Mouse (Mus musculus): Measurements from ENCODE around the gene Hsd17b12. TPM values are rescaled to one million over a fixed set of nuclear protein-coding genes. Genes with fewer than 3 reads are reported as not detected.

Gene Hsd17b12
- polyA plus RNA-seq, 1 experiment from 2014 or later = 128 TPM

DNA sequence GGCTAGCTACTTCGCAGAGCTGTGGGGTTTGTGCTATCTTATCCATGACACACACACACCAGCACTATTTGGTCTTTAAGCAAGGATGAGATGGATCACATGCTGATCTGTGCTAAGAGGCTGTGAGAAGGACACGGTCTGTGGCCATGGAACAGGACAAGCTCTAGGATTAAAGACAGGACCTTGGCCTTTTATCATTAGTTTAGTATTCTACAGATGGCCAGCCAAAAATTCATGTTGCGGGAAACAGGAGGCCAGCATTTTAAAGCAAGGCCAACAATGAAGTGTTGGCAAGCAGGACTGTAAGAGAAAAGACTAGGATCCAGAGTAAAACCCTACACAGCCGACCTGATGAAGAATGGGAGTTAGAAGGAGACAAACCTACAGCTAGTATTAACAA is 95.0 kb downstream of the Hsd17b12 start:
- Histone ChIP-seq H3K4me2 (ENCODE audit: low read depth, low read length, severe bottlenecking) (no peak overlapping the region), H3K27me3 (ENCODE audit: control insufficient read depth, insufficient read depth, low read length) (no peaks in the 10 kb centered on the region), H3K4me3 (ENCODE audit: low read depth, low read length) (no peak overlapping the region), H3K27ac (ENCODE audit: low read depth, low read length) (no peak overlapping the region), H3K36me3 (ENCODE audit: control insufficient read depth, insufficient read depth, low read length) (no peaks in the 10 kb centered on the region), H3K9ac (ENCODE audit: low read length) (no peak overlapping the region), H3K4me1 (replicated peaks; ENCODE audit: control insufficient read depth, insufficient read depth, low read length) (no peaks in the 10 kb centered on the region), H3K9me3 (ENCODE audit: control insufficient read depth, low read length) (no peaks in the 10 kb centered on the region)
- DNase-seq (ENCODE audit: low spot score) = no peak
- no peak for ATAC-seq (replicated peaks; ENCODE audit: low FRiP score)
- WGBS = 91% methylated on average over 4 of the region's 4 CpGs

DNA sequence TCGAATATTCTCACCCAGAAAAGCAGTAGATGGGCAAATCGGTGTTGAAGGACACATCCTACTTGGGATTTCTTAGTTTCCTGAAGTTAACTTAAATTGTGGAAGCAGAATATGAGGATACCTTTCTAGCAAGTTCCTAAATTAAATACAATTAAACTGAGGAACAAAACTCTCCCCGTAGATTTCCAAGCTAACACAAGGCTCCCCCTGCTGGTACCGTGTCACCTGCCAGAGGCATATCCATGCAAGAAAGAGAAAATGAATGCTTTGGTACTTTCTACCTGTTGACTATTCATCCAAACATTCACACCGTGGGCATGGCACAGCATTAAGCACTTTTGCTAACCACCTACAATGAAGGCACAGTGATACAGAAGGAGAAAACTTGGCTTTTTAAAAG is 98.3 kb downstream of the Hsd17b12 start:
- no peaks in the 10 kb centered on the region for H3K9me3 ChIP-seq (ENCODE audit: control insufficient read depth, low read length)
- no peak overlapping the region for H3K9ac ChIP-seq (ENCODE audit: low read length)
- no peak for ATAC-seq (replicated peaks; ENCODE audit: low FRiP score)
- H3K4me1 ChIP-seq (replicated peaks; ENCODE audit: control insufficient read depth, insufficient read depth, low read length) = no peaks in the 10 kb centered on the region
- no peak overlapping the region for H3K27ac ChIP-seq (ENCODE audit: low read depth, low read length)
- H3K4me3 ChIP-seq (ENCODE audit: low read depth, low read length) = no peak overlapping the region
- DNase-seq (ENCODE audit: low spot score) = no peak
- H3K4me2 ChIP-seq (ENCODE audit: low read depth, low read length, severe bottlenecking) = no peak overlapping the region
- no peaks in the 10 kb centered on the region for H3K36me3 ChIP-seq (ENCODE audit: control insufficient read depth, insufficient read depth, low read length)
- no peaks in the 10 kb centered on the region for H3K27me3 ChIP-seq (ENCODE audit: control insufficient read depth, insufficient read depth, low read length)
- WGBS = 83% methylated on average over 5 of the region's 5 CpGs

DNA sequence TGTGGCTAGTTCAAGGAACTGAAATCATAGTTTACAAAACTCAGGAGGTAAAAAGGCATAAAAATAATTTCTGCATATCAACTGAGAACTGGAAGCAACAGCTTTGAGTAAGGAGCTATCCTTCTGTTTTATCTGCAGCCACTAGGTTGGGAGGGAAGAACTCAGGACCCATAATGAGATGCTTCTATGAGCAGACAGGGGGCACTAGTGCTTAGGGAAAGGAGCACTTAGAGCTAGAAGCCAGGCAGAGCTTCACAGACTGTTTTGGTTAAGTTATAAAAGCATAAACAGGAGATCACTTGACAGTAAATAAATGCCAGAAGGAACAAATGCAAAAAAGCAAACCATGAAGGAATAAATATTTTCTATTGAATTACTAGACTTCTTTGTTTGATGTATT is 103.0 kb downstream of the Hsd17b12 start:
- no peaks in the 10 kb centered on the region for H3K27me3 ChIP-seq (ENCODE audit: control insufficient read depth, insufficient read depth, low read length)
- ATAC-seq (replicated peaks; ENCODE audit: low FRiP score) = no peak
- no peak overlapping the region for H3K9ac ChIP-seq (ENCODE audit: low read length)
- H3K4me1 ChIP-seq (replicated peaks; ENCODE audit: control insufficient read depth, insufficient read depth, low read length) = no peaks in the 10 kb centered on the region
- H3K4me2 ChIP-seq (ENCODE audit: low read depth, low read length, severe bottlenecking) = no peak overlapping the region
- H3K27ac ChIP-seq (ENCODE audit: low read depth, low read length) = no peak overlapping the region
- DNase-seq (ENCODE audit: low spot score) = no peak
- H3K9me3 ChIP-seq (ENCODE audit: control insufficient read depth, low read length) = no peaks in the 10 kb centered on the region
- no peak overlapping the region for H3K4me3 ChIP-seq (ENCODE audit: low read depth, low read length)
- no peaks in the 10 kb centered on the region for H3K36me3 ChIP-seq (ENCODE audit: control insufficient read depth, insufficient read depth, low read length)

DNA sequence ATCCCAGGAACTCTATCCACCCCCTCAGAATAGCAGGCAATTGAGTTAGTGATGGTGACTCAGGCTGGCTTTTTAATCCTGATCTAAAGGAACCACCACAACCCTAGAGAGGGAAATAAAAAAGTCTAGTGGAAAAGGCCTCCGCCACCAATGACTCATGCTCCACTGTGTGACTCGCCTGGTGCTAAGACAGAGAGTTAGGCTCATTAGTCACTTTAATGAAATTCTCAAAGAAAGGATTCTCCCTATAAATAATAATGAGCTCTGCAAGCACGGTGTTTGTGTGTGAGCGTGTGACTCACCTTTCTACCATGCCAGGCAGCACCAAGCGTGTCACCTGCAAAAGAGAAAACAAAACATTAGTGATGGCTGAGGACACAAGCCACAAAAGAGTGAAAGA is 105.8 kb downstream of the Hsd17b12 start:
- no peak overlapping the region for H3K27ac ChIP-seq (ENCODE audit: low read depth, low read length)

DNA sequence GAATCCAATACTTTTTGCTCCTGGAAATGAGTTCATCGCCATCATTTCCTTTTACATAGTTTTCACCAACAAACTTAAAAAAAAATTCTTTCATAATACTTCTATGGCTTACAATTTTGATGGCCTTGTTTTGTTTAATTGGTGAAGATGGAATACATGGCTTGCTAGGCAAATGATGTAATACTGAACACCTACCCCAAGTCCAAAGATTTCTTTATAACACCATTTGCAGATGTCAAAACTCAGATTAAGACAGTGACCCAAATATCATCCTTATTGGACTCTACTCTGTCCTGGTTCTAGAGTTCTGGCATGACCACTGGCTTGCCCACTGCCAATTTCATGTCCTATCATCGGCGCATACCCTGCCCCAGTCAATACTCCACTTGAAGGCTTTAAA is 106.9 kb downstream of the Hsd17b12 start:
- Histone ChIP-seq H3K4me3 (ENCODE audit: low read depth, low read length) (no peak overlapping the region), H3K4me1 (replicated peaks; ENCODE audit: control insufficient read depth, insufficient read depth, low read length) (no peaks in the 10 kb centered on the region), H3K9ac (ENCODE audit: low read length) (no peak overlapping the region), H3K36me3 (ENCODE audit: control insufficient read depth, insufficient read depth, low read length) (no peaks in the 10 kb centered on the region), H3K9me3 (ENCODE audit: control insufficient read depth, low read length) (no peaks in the 10 kb centered on the region), H3K27ac (ENCODE audit: low read depth, low read length) (no peak overlapping the region), H3K27me3 (ENCODE audit: control insufficient read depth, insufficient read depth, low read length) (no peaks in the 10 kb centered on the region), H3K4me2 (ENCODE audit: low read depth, low read length, severe bottlenecking) (no peak overlapping the region)
- DNase-seq (ENCODE audit: low spot score) (no peak), ATAC-seq (replicated peaks; ENCODE audit: low FRiP score) (no peak)
- 96% methylated on average over 3 of the region's 3 CpGs for WGBS

More for the DNA sequence above, 105.8 kb downstream of the Hsd17b12 start:
- Histone ChIP-seq H3K4me3 (ENCODE audit: low read depth, low read length) (no peak overlapping the region), H3K36me3 (ENCODE audit: control insufficient read depth, insufficient read depth, low read length) (no peaks in the 10 kb centered on the region), H3K4me1 (replicated peaks; ENCODE audit: control insufficient read depth, insufficient read depth, low read length) (no peaks in the 10 kb centered on the region), H3K9me3 (ENCODE audit: control insufficient read depth, low read length) (no peaks in the 10 kb centered on the region), H3K9ac (ENCODE audit: low read length) (no peak overlapping the region), H3K27me3 (ENCODE audit: control insufficient read depth, insufficient read depth, low read length) (no peaks in the 10 kb centered on the region), H3K4me2 (ENCODE audit: low read depth, low read length, severe bottlenecking) (no peak overlapping the region)
- 81% methylated on average over 5 of the region's 5 CpGs for WGBS
- ATAC-seq (replicated peaks; ENCODE audit: low FRiP score) (no peak), DNase-seq (ENCODE audit: low spot score) (no peak)

DNA sequence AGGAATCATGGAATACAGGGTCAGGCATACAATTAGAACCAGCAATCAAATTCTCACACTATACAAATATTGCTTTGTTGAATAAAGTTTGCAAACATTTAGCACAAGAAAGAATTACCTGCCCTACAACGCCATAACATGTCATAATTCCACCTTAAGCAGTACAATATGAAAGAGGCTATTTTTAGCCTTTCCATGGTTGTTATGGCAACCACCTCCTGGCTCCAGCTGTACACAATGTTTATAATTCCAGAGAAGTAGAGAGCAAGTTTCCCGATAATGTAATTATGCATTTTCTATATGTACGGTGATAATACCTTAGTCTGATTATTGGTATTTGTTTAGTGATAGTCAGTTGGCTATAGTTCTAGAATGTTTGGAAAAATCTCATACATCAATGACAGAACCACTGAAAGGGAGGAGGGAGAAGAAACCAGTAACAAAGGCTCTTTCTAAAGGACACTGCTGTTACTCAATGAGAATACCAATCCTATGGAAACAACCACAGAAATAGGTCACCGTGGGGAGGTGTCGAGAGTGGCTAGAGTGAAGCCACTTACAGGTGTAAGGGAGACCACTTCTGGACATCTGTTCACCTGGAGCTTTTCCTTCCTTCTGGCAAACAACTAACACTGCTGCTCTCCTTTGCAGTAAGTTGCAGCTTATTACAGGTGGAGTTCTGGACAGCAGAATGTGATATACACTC is 108.1 kb downstream of the Hsd17b12 start:
- H3K4me1 ChIP-seq (replicated peaks; ENCODE audit: control insufficient read depth, insufficient read depth, low read length) = no peaks in the 10 kb centered on the region
- no peaks in the 10 kb centered on the region for H3K27me3 ChIP-seq (ENCODE audit: control insufficient read depth, insufficient read depth, low read length)
- no peak overlapping the region for H3K27ac ChIP-seq (ENCODE audit: low read depth, low read length)
- no peak overlapping the region for H3K4me3 ChIP-seq (ENCODE audit: low read depth, low read length)
- no peak overlapping the region for H3K9ac ChIP-seq (ENCODE audit: low read length)
- no peak overlapping the region for H3K4me2 ChIP-seq (ENCODE audit: low read depth, low read length, severe bottlenecking)
- ATAC-seq (replicated peaks; ENCODE audit: low FRiP score) = no peak
- DNase-seq (ENCODE audit: low spot score) = no peak
- H3K9me3 ChIP-seq (ENCODE audit: control insufficient read depth, low read length) = no peaks in the 10 kb centered on the region
- 89% methylated on average over 5 of the region's 5 CpGs for WGBS
- H3K36me3 ChIP-seq (ENCODE audit: control insufficient read depth, insufficient read depth, low read length) = no peaks in the 10 kb centered on the region

DNA sequence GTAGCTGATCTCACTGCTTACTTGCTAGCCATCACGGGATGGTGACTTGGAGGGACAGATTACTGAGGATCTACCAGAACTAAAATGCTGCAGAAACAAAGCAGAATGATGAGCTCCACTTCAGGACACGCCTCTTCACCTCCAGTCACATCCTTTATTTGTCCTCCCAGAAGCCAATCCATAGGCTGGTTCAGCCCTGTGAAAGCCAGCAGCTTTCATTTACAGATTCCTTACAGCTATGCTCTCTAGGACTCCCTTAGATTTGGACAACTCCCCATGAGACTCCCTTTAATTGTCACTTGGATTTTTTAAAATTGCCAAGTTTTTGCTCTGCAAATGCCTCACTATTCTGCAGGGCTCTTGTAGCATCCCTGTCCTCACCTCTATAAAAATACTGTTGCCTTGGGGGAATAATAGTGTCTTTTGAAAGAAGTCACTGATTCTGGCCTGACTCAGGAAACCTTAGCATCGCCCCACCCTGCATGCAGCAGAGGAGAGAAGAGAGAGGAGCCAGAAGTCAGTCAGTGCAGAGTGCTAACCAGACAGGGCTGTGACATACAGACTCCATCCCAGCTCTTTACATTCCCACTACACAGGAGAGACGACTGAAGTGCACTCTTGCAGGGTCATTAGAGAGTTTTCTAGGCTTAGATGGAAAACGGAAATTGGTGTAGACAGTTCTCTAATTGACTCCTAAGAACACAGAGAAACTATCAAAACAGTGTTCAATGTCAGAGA is 108.9 kb downstream of the Hsd17b12 start:
- H3K27ac ChIP-seq (ENCODE audit: low read depth, low read length) = no peak overlapping the region
- WGBS = 67% methylated on average over 5 of the region's 5 CpGs
- DNase-seq (ENCODE audit: low spot score) (no peak), ATAC-seq (replicated peaks; ENCODE audit: low FRiP score) (no peak)
- H3K4me2 ChIP-seq (ENCODE audit: low read depth, low read length, severe bottlenecking) = no peak overlapping the region
- no peaks in the 10 kb centered on the region for H3K4me1 ChIP-seq (replicated peaks; ENCODE audit: control insufficient read depth, insufficient read depth, low read length)
- H3K4me3 ChIP-seq (ENCODE audit: low read depth, low read length) = no peak overlapping the region
- no peak overlapping the region for H3K9ac ChIP-seq (ENCODE audit: low read length)
- H3K9me3 ChIP-seq (ENCODE audit: control insufficient read depth, low read length) = no peaks in the 10 kb centered on the region
- H3K27me3 ChIP-seq (ENCODE audit: control insufficient read depth, insufficient read depth, low read length) = no peaks in the 10 kb centered on the region
- no peaks in the 10 kb centered on the region for H3K36me3 ChIP-seq (ENCODE audit: control insufficient read depth, insufficient read depth, low read length)

DNA sequence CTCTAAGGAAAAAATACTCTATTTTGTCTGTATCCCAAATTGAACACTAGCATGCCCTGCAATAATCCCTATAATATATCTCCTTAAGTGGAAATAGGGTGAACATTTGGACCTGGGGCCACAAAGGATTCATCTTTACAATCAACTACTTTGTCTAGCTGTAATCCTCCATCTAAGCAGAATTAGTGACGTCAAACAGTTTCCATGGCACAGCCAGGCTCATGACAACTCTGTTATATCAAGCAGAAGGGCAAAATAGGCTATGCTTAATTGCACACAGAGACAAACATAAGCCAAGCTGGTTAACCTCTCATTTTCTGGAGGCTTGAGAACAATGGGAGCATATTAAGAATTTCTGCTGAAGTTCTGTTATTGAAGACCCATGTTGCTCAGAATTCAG is 109.5 kb downstream of the Hsd17b12 start:
- H3K27ac ChIP-seq (ENCODE audit: low read depth, low read length) = no peak overlapping the region

More for the DNA sequence above, 109.5 kb downstream of the Hsd17b12 start:
- H3K27me3 ChIP-seq (ENCODE audit: control insufficient read depth, insufficient read depth, low read length) = no peaks in the 10 kb centered on the region
- H3K9ac ChIP-seq (ENCODE audit: low read length) = no peak overlapping the region
- DNase-seq (ENCODE audit: low spot score) (no peak), ATAC-seq (replicated peaks; ENCODE audit: low FRiP score) (no peak)
- H3K4me1 ChIP-seq (replicated peaks; ENCODE audit: control insufficient read depth, insufficient read depth, low read length) = no peaks in the 10 kb centered on the region
- no peak overlapping the region for H3K4me3 ChIP-seq (ENCODE audit: low read depth, low read length)
- H3K9me3 ChIP-seq (ENCODE audit: control insufficient read depth, low read length) = no peaks in the 10 kb centered on the region
- H3K4me2 ChIP-seq (ENCODE audit: low read depth, low read length, severe bottlenecking) = no peak overlapping the region
- WGBS = 45% methylated on average over 1 of the region's 1 CpGs
- no peaks in the 10 kb centered on the region for H3K36me3 ChIP-seq (ENCODE audit: control insufficient read depth, insufficient read depth, low read length)

All from forebrain, embryonic 11.5 days (tissue).